Mouse (Mus musculus) kidney, embryonic 14.5 days (tissue): ENCODE measurements around the gene Adgrf4. TPM values are rescaled to one million over a fixed set of nuclear protein-coding genes. Genes with fewer than 3 reads are reported as not detected.

Source experiments
- polyA plus RNA-seq: library from polyadenylated mRNA; unstranded; fragments of >200 nt; fragmentation: Nextera tagmentation; extraction: Ambion mirVana; gene quantifications from 2 replicates; pipeline ENCODE4 v1.2.1, GENCODE M21; 2014

Gene Adgrf4
- polyA plus RNA-seq, 1 experiment from 2014 or later, result not detected

Other genes starting within 250 kb of the Adgrf4 start
- 0.33 and 0.37 TPM in 2 replicates for gene Opn5, start 80.9 kb downstream of the Adgrf4 start, polyA plus RNA-seq
- not detected in 2 replicates for gene Adgrf2, start 49.9 kb upstream of the Adgrf4 start, polyA plus RNA-seq
- gene Cd2ap, start 184.4 kb upstream of the Adgrf4 start, polyA plus RNA-seq, result 39.5 and 60.5 TPM in 2 replicates